Mouse (Mus musculus): ENCODE results near the gene Krcc1. TPM values are rescaled to one million over a fixed set of nuclear protein-coding genes. Genes with fewer than 3 reads are reported as not detected.
"Not testable (repeated sequence)": the region's sequence is repeated elsewhere in the genome, so short reads cannot be mapped to it uniquely, and the experiment has no call there.

Gene Krcc1
- polyA plus RNA-seq, 1 experiment: 55.8 TPM

DNA sequence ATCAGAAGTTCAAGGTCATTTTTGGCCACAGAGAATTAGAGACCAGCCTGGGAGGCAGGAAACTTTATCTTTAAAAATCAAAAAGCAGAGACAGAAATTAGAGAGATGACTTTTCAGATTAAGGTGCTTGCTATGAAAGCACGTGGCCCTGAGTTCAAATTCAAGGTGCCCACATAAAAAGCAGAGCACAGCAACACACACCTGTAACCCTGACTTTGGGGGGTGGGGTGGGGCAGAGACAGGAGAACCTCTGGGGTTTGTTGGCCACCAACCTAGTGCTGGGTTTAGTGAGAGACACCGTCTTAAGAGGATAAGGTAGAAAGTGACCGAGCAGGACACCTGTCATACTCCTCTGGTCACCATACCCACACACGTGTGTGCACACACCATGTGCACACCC lies 60.0 kb downstream of the Krcc1 start:
- DNase-seq (ENCODE audit: low spot score): not testable (repeated sequence)

- no peak for DNase-seq (ENCODE audit: low spot score)
These were observed 60.9 kb downstream of the Krcc1 start for GRCm38 (mm10) chr6:71332236-71332965.

GRCm38 (mm10) chr6:71333031-71333430 lies 61.6 kb downstream of the Krcc1 start:
- no peak for DNase-seq (ENCODE audit: low spot score)

DNA sequence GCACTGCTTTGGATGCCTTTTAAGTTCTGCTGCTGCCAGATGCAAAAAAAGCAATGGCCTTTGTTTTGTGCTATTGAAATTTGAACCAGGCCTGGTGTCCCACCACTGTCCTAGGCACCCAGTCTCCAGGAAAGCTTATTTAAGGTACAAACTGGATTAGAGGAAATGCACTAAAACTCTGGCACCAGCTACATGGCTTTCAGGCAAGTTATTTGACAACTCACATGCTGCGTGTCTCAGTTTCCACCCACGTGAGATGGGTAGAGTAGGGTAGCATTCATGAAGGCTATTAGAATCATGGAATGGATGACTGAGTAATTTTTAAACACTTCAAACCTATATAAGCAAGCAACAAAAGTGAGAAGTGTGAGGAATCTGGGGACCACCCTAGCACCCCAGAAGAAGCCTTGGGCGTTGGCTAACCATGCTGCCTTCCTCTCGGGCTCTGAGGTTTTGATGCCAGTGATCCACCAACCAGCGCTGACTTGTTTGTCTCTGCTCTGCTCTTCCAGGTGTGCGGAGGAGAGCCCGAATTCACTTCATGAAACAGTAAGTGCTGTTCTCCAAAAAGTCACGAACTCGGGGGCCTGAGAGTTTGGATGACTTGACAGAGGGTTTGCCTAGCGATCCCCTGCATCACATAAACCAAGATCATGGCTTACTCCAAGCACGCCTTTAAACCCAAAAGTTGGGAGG lies 62.2 kb downstream of the Krcc1 start:
- no peak for DNase-seq (ENCODE audit: low spot score)

Other genes with a start within 250 kb of the Krcc1 start
- gene Thnsl2, start 127.2 kb upstream of the Krcc1 start, polyA plus RNA-seq (2012; rRNA removed): 10.0 and 10.5 TPM in 2 replicates
- 0.37 and 0.78 TPM in 2 replicates for gene Fabp1, start 71.8 kb upstream of the Krcc1 start, polyA plus RNA-seq (2012; rRNA removed)
- gene Smyd1, start 50.6 kb downstream of the Krcc1 start, polyA plus RNA-seq (2012; rRNA removed): 0.22 TPM in 2 replicates
- 0.28 and 0.31 TPM in 2 replicates for gene Cd8b1, start 51.1 kb downstream of the Krcc1 start, polyA plus RNA-seq (2012; rRNA removed)
- 0.29 and 0.73 TPM in 2 replicates for gene Cd8a, start 101.8 kb downstream of the Krcc1 start, polyA plus RNA-seq (2012; rRNA removed)
- 47.4 and 54.8 TPM in 2 replicates for gene Rmnd5a, start 169.0 kb downstream of the Krcc1 start, polyA plus RNA-seq (2012; rRNA removed)
- 27.9 and 29.4 TPM in 2 replicates for gene Rnf103, start 222.2 kb downstream of the Krcc1 start, polyA plus RNA-seq (2012; rRNA removed)